Mouse (Mus musculus) left cerebral cortex, postnatal 36 days (tissue): Measurements from ENCODE around the gene Ttc21a. TPM values are rescaled to one million over a fixed set of nuclear protein-coding genes. Genes with fewer than 3 reads are reported as not detected.

Experiments
- DNase-seq, 2 experiments: peaks; one replicate each; pipeline ENCODE4 v3.0.0; 2021 to 2022; ENCODE audit warnings: low spot score in 2 of 2, mixed read lengths in 1 of 2
- intact Hi-C: fragments of 180-260 bp; cut with DNase I; formaldehyde crosslinking; loops from one replicate; pipeline ENCODE4 v1.15.1; 2025
- total RNA-seq, 2 experiments: library from RNA; stranded (reverse); gene quantifications; 2 replicates each; pipeline ENCODE4 v1.2.3; 2021

Gene Ttc21a
- total RNA-seq, 2 experiments from 2014 or later = 0.50 to 0.67 TPM

DNA sequence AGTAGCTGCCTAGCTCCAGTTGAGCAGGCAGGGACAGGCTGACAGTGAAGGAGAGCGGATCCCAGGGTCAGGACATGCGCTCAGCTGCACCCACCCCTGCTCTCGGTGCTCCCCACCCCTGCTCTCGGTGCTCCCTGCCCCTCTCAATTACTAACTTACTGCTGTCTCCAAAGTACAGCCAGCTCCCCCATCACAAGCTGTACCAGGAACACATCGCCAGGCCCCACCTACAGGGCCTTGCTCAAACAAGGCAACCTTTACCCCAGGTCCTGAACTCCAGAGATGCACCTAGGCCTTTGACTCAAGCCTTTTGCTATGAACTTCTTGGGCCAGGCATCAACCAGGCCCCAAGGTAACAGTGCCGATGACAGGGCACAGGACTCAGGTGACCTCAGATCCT lies 3.7 kb upstream of the Ttc21a start:
- intact Hi-C loops = no loop called here
- DNase-seq = no peak

DNA sequence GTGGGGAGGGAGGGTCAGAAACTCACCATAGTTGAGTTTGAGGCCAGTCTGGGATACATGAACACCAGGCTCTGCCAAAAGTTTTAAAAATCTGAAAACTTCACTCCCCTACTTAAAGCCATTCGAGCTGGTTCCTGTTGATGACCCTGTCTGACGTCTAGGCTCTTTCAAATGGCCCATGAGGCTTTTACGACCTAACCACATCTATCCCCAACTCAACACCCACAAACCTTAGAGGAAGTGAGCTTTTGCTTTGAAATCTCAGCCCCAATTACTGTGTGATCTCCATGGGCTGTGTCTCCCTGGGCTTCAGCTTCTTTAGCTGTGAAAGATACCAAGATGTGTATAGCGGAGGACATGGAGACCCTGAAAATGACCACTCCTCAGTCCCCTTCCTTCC lies 1.1 kb downstream of the Ttc21a start:
- DNase-seq = no peak
- intact Hi-C loops = no loop called here

DNA sequence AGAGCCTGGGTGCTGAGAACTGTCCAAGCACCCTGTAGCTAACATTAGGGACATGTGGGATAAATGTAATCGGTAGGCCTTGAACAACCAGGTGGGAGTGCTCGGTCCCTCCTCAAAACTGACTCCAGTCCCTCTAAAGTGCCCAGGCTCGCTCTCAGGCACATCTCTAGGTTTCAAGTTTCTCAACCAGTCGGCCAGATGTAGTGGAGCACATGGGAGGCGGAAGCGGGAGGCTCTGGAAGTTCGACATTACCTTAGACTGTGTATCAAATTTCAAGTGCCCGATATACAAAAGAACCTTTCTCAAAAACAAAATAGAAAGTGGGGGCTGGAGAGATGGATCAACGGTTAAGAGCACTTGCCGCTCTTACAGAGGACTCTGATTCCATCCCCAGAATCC lies 2.2 kb downstream of the Ttc21a start:
- intact Hi-C loops = no loop called here
- no peak for DNase-seq

DNA sequence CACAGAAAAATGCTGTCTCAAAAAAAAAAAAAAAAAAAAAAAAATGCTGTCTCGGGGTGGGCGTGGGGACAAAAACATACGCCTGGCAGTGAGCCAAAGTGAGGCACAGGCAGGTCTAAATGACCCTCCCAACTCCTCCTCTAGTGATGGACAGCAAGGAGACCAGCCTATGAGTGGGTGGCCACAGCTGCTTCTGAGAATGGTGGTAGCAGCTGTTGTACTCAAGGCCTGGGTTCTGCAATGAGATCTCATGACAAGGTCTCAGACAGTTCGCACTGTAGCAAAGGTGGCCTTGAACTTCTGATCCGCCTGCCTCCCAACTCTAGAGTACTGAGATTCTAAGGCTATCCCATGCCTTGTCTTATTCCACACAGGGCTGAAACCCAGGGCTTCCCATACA lies 4.0 kb downstream of the Ttc21a start:
- DNase-seq = no peak
- intact Hi-C loops = no loop called here

- intact Hi-C loops = no loop called here
- DNase-seq = no peak
Observed at GRCm38 (mm10) chr9:119941861-119942260, 4.5 kb downstream of the Ttc21a start.

GRCm38 (mm10) chr9:119943326-119943725 lies 5.9 kb downstream of the Ttc21a start:
- intact Hi-C loops = no loop called here

DNA sequence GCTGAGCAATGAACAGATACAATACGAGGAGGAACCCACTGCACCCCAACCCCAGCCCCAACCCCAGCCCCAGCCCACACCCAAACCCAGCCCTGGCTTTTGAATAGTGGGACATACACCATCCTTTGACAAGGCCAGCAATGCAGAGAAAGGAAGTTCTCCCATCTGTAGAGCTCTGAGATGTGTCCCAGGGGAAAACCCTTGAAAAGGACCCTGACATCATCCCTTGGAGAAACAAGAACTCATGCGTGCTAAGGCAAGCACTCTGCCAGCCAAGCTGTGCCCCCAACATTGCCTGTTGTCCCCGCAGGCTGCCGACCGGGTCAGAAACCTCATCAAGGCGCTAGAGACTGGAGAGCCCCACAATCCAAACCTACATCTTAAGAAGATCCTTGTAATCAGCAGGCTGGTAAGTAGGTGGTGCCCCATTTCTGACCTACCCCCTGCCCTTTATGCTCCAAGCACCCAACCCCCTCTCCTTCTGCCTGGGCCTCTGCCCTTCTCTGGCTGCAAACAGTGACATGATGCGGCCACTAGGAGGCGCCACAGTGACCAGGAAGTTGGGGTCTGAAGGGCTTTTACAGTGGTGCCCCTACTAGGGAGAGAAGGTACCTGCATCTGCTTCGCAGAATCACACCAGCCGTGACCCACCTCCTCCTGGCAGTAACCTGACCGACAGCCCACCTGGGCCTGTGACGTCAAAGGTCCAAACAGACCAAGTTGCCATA lies 7.9 kb downstream of the Ttc21a start:
- no peak for DNase-seq
- intact Hi-C loops = no loop called here

More at GRCm38 (mm10) chr9:119943326-119943725, 5.9 kb downstream of the Ttc21a start:
- no peak for DNase-seq

DNA sequence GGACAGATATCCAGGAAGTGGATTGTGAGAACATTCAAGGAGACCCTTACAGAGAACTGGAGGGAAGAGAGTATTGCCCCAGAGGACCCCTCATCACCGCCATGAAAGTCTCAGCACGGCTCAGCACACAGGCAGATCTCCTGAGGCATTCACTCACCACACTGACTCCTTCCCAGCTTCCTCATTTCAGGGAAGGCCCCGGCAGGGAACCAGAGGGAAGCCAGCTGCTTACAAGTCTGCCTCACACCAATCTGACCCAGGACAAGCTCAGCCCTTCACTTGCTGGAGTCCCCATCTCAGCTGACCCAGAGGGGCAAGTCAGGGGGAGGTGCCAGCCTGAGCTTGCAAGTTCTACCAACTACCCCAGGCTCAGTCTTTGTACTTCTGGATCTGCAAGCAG lies 11.4 kb downstream of the Ttc21a start:
- intact Hi-C loops = no loop called here
- DNase-seq = no peak

GRCm38 (mm10) chr9:119950434-119950833 lies 13.0 kb downstream of the Ttc21a start:
- intact Hi-C loops = no loop called here
- DNase-seq = no peak

DNA sequence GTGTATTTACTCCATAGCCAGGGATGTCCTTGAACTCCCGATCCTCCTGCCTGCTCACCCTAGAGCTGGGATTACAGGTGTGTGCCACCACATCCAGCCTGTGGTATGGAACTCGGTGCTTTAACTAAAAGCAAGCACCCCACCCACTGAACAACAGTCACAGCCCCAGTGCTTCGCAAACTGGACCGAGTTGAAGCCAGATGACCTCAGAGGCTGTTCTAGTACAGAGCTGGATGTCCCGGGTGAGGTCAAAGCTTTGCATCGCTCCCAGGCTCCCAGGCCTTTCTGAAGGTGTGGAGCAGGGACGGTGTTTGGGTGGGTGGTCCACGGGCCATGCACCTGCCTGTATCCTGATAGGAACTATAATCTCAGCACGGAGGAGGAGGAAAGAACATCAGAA lies 14.0 kb downstream of the Ttc21a start:
- DNase-seq = no peak
- intact Hi-C loops = no loop called here

- intact Hi-C loops = no loop called here
Observed at GRCm38 (mm10) chr9:119958835-119959234, 21.4 kb downstream of the Ttc21a start.

GRCm38 (mm10) chr9:119962216-119962615 lies 24.8 kb downstream of the Ttc21a start:
- intact Hi-C loops = loop anchor here (10.0 kb wide), 1 partner anchor 53 kb away; no protein-coding TSS in a partner anchor

More at GRCm38 (mm10) chr9:119958835-119959234, 21.4 kb downstream of the Ttc21a start:
- DNase-seq = no peak

DNA sequence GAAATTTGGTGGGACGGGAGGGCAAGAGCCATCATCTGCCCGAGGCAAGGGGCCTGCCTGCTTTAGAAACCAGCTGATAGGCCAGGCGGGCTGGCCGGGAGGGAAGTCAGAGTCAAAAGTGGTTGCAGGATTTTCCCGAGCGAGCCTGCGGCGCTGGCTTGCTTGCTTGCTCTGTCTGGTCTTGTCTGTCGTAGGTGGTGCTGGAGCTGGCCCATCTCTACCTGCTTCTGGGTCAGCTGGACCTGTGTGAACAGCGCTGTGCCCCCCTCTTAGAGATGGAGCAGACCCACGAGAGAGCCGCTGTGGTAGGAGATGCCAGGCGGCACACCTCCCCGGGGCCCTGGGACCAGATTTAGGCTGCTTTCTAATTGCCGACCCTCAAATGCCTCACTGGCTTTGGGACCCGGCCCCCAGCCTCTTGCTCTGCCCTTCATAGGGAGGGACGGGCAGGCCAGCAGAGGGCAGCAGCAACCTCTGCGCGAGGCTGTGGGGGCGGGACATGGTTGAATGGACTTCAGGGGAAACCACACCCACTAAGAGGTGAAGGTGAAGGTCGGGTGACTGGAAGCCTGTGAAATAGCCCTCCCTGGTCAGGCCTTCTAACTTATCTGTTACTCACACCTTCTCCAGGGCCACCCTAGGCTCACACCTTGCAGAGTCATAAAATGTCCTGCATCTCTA lies 25.7 kb downstream of the Ttc21a start:
- intact Hi-C loops = loop anchor here (10.0 kb wide), 1 partner anchor 52 kb away; no protein-coding TSS in a partner anchor
- peak in 1 of 2 experiments; percentile 15 for DNase-seq

More at GRCm38 (mm10) chr9:119962216-119962615, 24.8 kb downstream of the Ttc21a start:
- no peak for DNase-seq

- no peak for DNase-seq
- intact Hi-C loops = loop anchor here (10.0 kb wide), 1 partner anchor 51 kb away; no protein-coding TSS in a partner anchor
Observed at GRCm38 (mm10) chr9:119964206-119964605, 26.8 kb downstream of the Ttc21a start.

- intact Hi-C loops = loop anchor here (10.0 kb wide), 1 partner anchor 50 kb away; no protein-coding TSS in a partner anchor
- DNase-seq = no peak
Observed at GRCm38 (mm10) chr9:119965186-119965585, 27.8 kb downstream of the Ttc21a start.

GRCm38 (mm10) chr9:119966221-119966910 lies 29.0 kb downstream of the Ttc21a start:
- intact Hi-C loops = loop anchor here (10.0 kb wide), 1 partner anchor 48 kb away; no protein-coding TSS in a partner anchor
- DNase-seq = no peak

GRCm38 (mm10) chr9:119969811-119970210 lies 32.4 kb downstream of the Ttc21a start:
- intact Hi-C loops = loop anchor here (10.0 kb wide), 1 partner anchor 45 kb away; no protein-coding TSS in a partner anchor
- DNase-seq = no peak

GRCm38 (mm10) chr9:119970221-119970620 lies 32.8 kb downstream of the Ttc21a start:
- intact Hi-C loops = no loop called here

DNA sequence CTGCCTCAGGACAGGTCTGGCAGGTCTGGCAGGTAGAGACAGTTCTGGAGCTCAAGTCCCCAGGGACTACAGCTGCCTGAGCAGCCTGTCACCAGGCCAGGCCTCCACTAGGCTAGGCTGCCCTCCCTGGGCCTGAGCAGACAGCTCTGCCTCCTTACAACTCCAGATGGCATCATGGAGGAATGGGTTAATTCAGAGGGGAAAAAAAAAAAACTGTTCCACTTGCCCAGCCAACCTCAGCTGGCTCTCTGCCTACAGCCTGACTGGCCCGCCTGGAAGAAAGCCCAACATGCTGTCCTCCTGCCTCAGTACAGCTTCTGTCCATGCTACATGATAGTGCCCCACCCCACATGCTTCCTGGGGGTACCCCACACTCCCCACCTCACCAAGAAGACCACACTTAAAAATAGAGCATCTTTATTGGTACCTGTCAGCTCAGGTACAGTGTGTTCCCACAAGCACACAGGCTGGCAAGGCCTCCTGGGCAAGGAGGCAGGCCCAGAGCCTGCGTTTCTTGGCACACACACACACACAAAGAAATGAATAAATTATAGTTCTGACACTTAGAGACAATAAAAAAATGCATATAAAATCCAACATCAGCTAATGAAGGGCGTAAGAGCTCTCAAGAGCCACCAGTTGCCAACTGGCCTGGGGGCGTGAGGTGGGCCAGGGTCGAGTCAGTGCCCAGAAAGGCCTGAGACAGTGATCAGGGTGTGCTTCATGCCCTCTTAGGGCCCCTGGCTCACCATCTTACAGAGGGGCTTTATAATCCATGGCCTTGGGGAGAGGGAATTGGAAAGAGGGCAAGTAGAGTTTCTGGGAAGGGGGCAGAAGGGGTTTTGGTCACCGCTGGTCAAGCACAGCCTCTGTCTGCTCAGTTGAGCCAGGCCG lies 33.6 kb downstream of the Ttc21a start:
- peak; percentile 55 to 58 for DNase-seq
- intact Hi-C loops = no loop called here

More at GRCm38 (mm10) chr9:119970221-119970620, 32.8 kb downstream of the Ttc21a start:
- DNase-seq = peak in 1 of 2 experiments; percentile 15
